Mouse (Mus musculus): ENCODE measurements around the gene Sbds.

DNA sequence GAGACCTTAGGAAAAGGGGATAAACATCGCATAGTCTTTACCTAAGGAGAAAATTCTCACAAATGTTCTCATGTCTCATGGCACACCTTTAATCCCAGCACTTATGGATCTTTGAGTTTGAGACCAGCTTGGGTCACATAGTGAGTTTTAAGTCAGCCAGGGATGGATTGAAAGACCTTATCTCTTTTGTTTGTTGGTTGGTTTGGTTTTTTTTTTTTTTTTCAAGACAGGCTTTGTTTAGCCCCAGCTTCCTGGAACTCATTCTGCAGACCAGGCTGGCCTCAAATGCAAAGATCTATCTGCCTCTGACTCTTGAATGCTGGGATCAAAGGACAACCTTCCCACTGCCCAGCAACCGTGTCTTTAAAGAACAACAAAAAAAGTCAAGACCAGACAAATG lies 34.0 kb downstream of the Sbds start:
- TF ChIP-seq CTCF (conservative IDR thresholded peaks at IDR 0.05; ENCODE audit: insufficient read depth, insufficient read length, low read depth, low read length), result no peak
- no peak for TF ChIP-seq POLR2A (IDR thresholded peaks at IDR 0.05; ENCODE audit: low read depth, low read length)

All from kidney, adult 2 months (tissue).